Mouse (Mus musculus): ENCODE results near the gene Hsdl2.

Gene Hsdl2

GRCm38 (mm10) chr4:59625998-59626910 is 44.9 kb downstream of the Hsdl2 start, which contains the start of gene E130308A19Rik:
Gene E130308A19Rik, plus strand, starts transcription at chr4:59626211.
- peak; percentile 75 for DNase-seq (ENCODE audit: low spot score)

GRCm38 (mm10) chr4:59628255-59628654 is 46.9 kb downstream of the Hsdl2 start:
- no peak for DNase-seq (ENCODE audit: low spot score)

- DNase-seq (ENCODE audit: low spot score), result no peak
Measured at GRCm38 (mm10) chr4:59629076-59629874, 47.9 kb downstream of the Hsdl2 start.

- no peak for DNase-seq (ENCODE audit: low spot score)
Measured at GRCm38 (mm10) chr4:59630122-59630521, 48.8 kb downstream of the Hsdl2 start.

DNA sequence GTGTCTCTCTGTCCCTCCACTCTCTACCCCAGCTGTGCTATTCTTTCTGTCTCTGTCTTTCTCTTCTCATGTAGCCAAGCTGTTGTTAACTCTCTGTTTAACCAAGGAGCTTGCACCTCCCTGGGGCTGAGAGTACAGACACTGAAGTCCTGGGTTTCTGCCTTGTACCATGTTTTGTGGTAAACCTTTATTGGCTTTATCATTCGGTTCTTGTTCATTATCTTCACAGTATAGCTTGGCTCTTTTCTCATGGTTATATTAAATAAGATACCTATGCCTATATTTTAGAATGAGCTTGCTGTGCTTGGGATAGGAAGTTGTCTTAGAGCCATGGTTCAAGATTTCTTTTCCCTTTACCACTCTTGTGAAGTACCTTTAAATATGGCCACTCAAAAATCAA is 53.2 kb downstream of the Hsdl2 start:
- no peak for DNase-seq (ENCODE audit: low spot score)

GRCm38 (mm10) chr4:59639163-59639562 is 57.8 kb downstream of the Hsdl2 start:
- DNase-seq (ENCODE audit: low spot score), result no peak

DNA sequence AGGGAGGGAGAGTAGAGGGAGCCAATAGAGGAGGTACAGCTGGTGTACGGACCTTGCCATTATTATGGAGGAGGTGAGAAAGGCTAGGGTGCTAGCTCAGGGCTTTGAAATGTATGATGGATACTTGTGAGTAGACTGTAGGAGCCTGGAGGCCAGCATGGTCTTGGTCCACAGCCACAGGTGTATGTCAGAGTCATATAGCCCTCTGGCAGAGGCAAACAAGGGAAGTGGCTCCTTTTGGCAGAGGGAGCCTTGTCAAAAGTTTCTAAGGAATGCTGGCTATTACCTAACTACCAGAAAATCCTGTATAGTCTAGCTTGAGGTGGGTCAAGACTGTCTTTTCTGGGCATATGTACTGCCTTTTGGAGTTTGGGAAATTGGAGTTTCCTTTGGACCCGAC is 59.4 kb downstream of the Hsdl2 start:
- no peak for DNase-seq (ENCODE audit: low spot score)

DNA sequence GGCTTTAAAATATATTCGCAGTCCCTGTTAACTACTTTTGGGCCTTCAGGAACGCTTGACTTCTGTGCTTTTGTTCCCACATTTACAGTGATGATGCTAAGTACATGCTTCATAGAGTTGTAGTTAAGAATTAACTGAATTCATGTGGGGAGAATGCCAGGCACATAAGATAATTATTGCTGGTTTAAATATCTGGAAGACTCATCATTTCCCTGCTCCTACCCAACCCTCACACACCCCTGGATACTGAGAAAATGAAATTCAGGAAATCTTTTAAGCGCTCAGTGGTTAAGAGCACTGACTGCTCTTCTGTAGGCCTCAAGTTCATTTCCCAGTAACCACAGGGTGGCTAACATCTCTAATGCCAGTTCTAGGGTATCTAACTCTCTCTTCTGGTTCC is 60.7 kb downstream of the Hsdl2 start:
- no peak for DNase-seq (ENCODE audit: low spot score)

GRCm38 (mm10) chr4:59642657-59643056 is 61.3 kb downstream of the Hsdl2 start:
- DNase-seq (ENCODE audit: low spot score), result no peak

DNA sequence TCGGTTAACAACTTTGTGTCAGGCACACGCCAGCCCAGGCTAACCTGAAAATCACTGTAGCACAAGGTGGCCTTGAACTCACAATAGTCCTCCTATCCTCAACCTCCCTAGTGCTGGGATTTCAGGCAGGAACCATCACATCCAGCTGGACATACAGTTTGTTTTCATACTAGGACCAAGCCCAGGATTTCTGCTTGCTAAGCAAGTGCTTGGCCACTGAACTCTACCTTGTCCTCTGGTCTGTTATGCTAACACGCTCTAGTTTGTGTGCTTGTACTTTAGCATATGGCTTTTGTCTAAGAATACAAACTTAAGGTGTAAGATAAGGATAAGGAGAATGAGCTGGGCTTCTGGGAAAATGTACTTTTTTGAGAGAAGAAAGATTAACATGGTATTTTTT is 63.1 kb downstream of the Hsdl2 start:
- no peak for DNase-seq (ENCODE audit: low spot score)

DNA sequence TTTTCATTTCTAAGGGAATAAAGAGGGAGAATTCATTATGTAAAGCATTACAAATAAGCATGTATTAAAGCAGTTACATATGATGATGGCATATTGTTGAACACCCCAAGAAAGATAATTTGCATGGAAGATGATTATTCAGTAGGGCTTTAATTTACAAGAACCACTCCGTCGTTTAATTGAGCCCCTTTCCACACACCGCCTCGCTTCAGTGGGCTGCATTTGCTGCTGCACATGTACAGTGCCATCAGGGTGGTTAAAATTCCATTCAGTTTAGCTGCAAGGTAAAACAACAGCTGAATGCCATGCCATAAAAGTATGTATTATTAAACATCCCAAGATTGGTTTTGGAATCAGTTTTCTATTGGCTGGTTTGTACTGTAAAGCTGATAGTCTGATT is 63.6 kb downstream of the Hsdl2 start:
- DNase-seq (ENCODE audit: low spot score), result no peak

DNA sequence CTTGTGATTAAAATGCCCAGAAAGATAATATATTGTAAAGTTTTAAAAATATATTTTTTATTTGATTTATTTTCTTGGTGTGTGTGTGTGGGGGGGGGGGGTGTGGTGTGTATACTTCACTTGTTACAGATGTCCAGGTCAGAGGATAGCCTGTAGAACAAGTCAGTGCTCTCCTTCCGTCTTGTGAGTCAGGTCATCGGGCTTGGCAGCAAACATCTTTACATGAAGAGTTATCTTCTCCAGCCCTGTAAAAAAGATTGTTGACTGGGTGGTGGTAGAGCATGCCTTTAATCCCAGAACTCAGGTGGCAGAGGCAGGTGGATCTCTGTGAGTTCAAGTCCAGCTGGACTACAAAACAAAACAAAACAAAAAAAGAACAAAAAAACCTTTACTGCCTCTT is 64.2 kb downstream of the Hsdl2 start:
- DNase-seq (ENCODE audit: low spot score), result peak; percentile 44

GRCm38 (mm10) chr4:59646020-59646696 is 64.8 kb downstream of the Hsdl2 start:
- peak; percentile 64 for DNase-seq (ENCODE audit: low spot score)

DNA sequence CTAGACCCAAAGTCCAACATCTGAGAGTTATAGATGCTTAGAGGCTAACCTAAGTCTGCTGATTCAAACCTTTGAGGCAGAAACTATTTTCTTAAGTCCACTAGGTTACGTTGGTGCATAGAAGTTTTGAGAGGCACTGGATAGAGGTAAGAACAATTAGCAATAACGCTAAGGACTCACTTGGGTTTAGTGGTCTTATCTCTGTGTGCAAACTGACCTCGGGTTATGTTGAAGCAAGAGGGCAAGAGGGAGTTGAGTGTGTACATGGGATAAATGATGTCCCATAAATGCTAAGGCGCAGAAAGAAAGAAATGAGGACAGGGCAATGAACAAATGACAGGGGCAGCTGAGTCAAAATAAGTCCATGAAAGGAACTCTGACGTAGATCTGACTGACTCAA is 67.8 kb downstream of the Hsdl2 start:
- no peak for DNase-seq (ENCODE audit: low spot score)

GRCm38 (mm10) chr4:59652166-59652681 is 70.9 kb downstream of the Hsdl2 start:
- DNase-seq (ENCODE audit: low spot score), result no peak

GRCm38 (mm10) chr4:59656061-59656642 is 74.8 kb downstream of the Hsdl2 start:
- no peak for DNase-seq (ENCODE audit: low spot score)

GRCm38 (mm10) chr4:59662163-59662562 is 80.8 kb downstream of the Hsdl2 start:
- DNase-seq (ENCODE audit: low spot score), result no peak

DNA sequence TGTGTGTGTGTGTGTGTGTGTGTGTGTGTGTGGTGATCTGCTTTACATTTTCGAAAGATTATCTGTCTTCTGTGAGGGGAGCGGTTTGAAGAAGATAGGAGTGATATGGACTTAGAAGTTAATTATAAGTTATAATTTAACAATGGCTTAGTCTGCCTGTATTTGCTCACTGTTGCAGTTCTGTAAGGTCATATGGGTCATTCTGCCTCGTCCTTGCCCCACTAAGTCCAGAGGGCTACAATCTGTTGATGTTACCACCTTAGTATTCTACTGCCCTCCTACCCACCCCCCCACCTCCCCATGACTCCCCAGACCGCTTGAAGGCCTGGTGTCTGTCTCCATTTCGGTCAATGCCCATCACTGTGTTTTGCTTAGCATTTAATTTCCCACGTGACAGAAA is 82.1 kb downstream of the Hsdl2 start:
- no peak for DNase-seq (ENCODE audit: low spot score)

DNA sequence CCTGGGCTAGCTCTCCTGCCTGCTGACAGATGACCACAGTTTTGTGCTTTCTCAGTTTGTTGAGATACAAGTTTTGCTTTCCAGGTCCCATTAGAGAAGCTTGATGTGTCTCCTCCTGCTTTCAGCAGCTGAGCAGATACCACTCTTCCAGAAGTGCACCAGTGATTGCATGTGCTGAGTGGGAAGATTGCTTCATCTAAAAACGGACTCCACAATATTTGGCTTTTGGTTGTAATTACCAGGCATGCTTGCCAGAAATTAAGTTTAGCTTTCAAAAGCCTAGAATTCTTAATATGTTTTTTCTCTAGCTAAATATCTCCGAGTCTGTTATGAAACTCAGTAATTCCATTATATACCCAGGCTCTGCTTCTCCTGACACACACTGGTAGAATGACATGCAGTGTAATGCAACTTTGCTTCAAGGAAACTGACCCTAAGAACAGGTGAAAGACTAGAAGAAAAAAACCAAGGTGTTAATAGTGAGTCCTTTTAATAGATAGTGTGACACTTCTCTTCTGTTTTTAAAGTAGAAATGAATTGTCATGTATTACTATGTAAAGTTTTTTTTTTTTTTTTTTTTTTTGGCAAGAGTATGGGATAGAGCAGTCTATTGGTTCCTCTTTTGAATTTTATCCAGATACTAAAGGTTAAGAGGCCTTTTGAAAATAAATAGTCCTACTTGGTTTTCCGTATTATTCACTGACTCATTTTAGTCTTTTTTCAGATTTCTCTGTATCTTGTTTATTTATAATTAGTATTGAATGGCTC is 85.4 kb downstream of the Hsdl2 start:
- DNase-seq (ENCODE audit: low spot score), result no peak

GRCm38 (mm10) chr4:59668050-59668449 is 86.7 kb downstream of the Hsdl2 start:
- DNase-seq (ENCODE audit: low spot score), result no peak

Data from c-Kit-positive CD71-positive TER-119-positive erythroid progenitor cells, embryonic 14.5 days (primary cell).